Mouse (Mus musculus): ENCODE results near the gene Wdr13. TPM values are rescaled to one million over a fixed set of nuclear protein-coding genes. Genes with fewer than 3 reads are reported as not detected.
"Not testable (repeated sequence)": the region's sequence is repeated elsewhere in the genome, so short reads cannot be mapped to it uniquely, and the experiment has no call there.

Wdr13 gene
- polyA plus RNA-seq, 1 experiment from 2014 or later: 70.5 TPM

- Histone ChIP-seq H3K4me1 (ENCODE audit: control insufficient read depth, insufficient read depth, low read length) (no peaks in the 10 kb centered on the region), H3K36me3 (ENCODE audit: control insufficient read depth, insufficient read depth, low read length) (peaks cover 18% of the 10 kb centered on the region), H3K4me2 (ENCODE audit: low read length) (no peak overlapping the region), H3K27ac (ENCODE audit: low read length) (no peak overlapping the region), H3K4me3 (ENCODE audit: low read depth, low read length) (no peak overlapping the region), H3K9ac (ENCODE audit: low read depth, low read length) (no peak overlapping the region), H3K9me3 (replicated peaks; ENCODE audit: control insufficient read depth, low read length, poor library complexity, severe bottlenecking) (no peaks in the 10 kb centered on the region), H3K27me3 (ENCODE audit: control insufficient read depth, insufficient read depth, low read depth, low read length) (no peaks in the 10 kb centered on the region)
- ATAC-seq: no peak
- WGBS: 85% methylated on average over 6 of the region's 6 CpGs
These were observed 8.7 kb downstream of the Wdr13 start for GRCm38 (mm10) chrX:8123821-8124470.

GRCm38 (mm10) chrX:8117264-8117663 is 15.4 kb downstream of the Wdr13 start:
- Histone ChIP-seq H3K4me1 (ENCODE audit: control insufficient read depth, insufficient read depth, low read length) (no peaks in the 10 kb centered on the region), H3K36me3 (ENCODE audit: control insufficient read depth, insufficient read depth, low read length) (0 out of 2 replicates have a peak, but pooled peaks cover 4% of the 10 kb centered on the region), H3K27ac (ENCODE audit: low read length) (no peak overlapping the region), H3K4me2 (ENCODE audit: low read length) (no peak overlapping the region), H3K27me3 (ENCODE audit: control insufficient read depth, insufficient read depth, low read depth, low read length) (no peaks in the 10 kb centered on the region), H3K9me3 (replicated peaks; ENCODE audit: control insufficient read depth, low read length, poor library complexity, severe bottlenecking) (no peaks in the 10 kb centered on the region), H3K9ac (ENCODE audit: low read depth, low read length) (no peak overlapping the region), H3K4me3 (ENCODE audit: low read depth, low read length) (no peak overlapping the region)
- ATAC-seq: no peak

- H3K4me1 ChIP-seq (ENCODE audit: control insufficient read depth, insufficient read depth, low read length): no peaks in the 10 kb centered on the region
- no peak overlapping the region for H3K9ac ChIP-seq (ENCODE audit: low read depth, low read length)
- no peak overlapping the region for H3K4me3 ChIP-seq (ENCODE audit: low read depth, low read length)
- no peak overlapping the region for H3K27ac ChIP-seq (ENCODE audit: low read length)
- no peak for ATAC-seq
- 0 out of 2 replicates have a peak, but pooled peaks cover 2% of the 10 kb centered on the region for H3K36me3 ChIP-seq (ENCODE audit: control insufficient read depth, insufficient read depth, low read length)
- no peaks in the 10 kb centered on the region for H3K27me3 ChIP-seq (ENCODE audit: control insufficient read depth, insufficient read depth, low read depth, low read length)
- no peaks in the 10 kb centered on the region for H3K9me3 ChIP-seq (replicated peaks; ENCODE audit: control insufficient read depth, low read length, poor library complexity, severe bottlenecking)
- H3K4me2 ChIP-seq (ENCODE audit: low read length): no peak overlapping the region
- WGBS: 85% methylated on average over 4 of the region's 4 CpGs
These were observed 17.4 kb downstream of the Wdr13 start for GRCm38 (mm10) chrX:8115275-8115674.

GRCm38 (mm10) chrX:8105019-8105418 is 27.7 kb downstream of the Wdr13 start:
- Histone ChIP-seq H3K4me2 (ENCODE audit: low read length) (no peak overlapping the region), H3K4me1 (ENCODE audit: control insufficient read depth, insufficient read depth, low read length) (peaks cover under 1% of the 10 kb centered on the region; the same call in 1 of the 2 replicates), H3K9ac (ENCODE audit: low read depth, low read length) (no peak overlapping the region), H3K4me3 (ENCODE audit: low read depth, low read length) (no peak overlapping the region), H3K27ac (ENCODE audit: low read length) (no peak overlapping the region), H3K9me3 (replicated peaks; ENCODE audit: control insufficient read depth, low read length, poor library complexity, severe bottlenecking) (no peaks in the 10 kb centered on the region), H3K27me3 (ENCODE audit: control insufficient read depth, insufficient read depth, low read depth, low read length) (no peaks in the 10 kb centered on the region), H3K36me3 (ENCODE audit: control insufficient read depth, insufficient read depth, low read length) (no peaks in the 10 kb centered on the region)
- 95% methylated on average over 3 of the region's 3 CpGs for WGBS
- no peak for ATAC-seq

- H3K4me2 ChIP-seq (ENCODE audit: low read length): no peak overlapping the region
- H3K27me3 ChIP-seq (ENCODE audit: control insufficient read depth, insufficient read depth, low read depth, low read length): no peaks in the 10 kb centered on the region
- no peak for ATAC-seq
- peaks cover 4% of the 10 kb centered on the region for H3K4me1 ChIP-seq (ENCODE audit: control insufficient read depth, insufficient read depth, low read length)
- no peak overlapping the region for H3K27ac ChIP-seq (ENCODE audit: low read length)
- whole genome bisulfite sequencing: 59% methylated on average over 7 of the region's 7 CpGs
- no peak overlapping the region for H3K9ac ChIP-seq (ENCODE audit: low read depth, low read length)
- H3K36me3 ChIP-seq (ENCODE audit: control insufficient read depth, insufficient read depth, low read length): no peaks in the 10 kb centered on the region
- no peaks in the 10 kb centered on the region for H3K9me3 ChIP-seq (replicated peaks; ENCODE audit: control insufficient read depth, low read length, poor library complexity, severe bottlenecking)
- H3K4me3 ChIP-seq (ENCODE audit: low read depth, low read length): no peak overlapping the region
These were observed 30.5 kb downstream of the Wdr13 start for GRCm38 (mm10) chrX:8102213-8102668.

- Histone ChIP-seq H3K36me3 (ENCODE audit: control insufficient read depth, insufficient read depth, low read length) (no peaks in the 10 kb centered on the region), H3K4me3 (ENCODE audit: low read depth, low read length) (no peak overlapping the region), H3K27me3 (ENCODE audit: control insufficient read depth, insufficient read depth, low read depth, low read length) (no peaks in the 10 kb centered on the region), H3K27ac (ENCODE audit: low read length) (peak overlapping the region; percentile 86), H3K4me1 (ENCODE audit: control insufficient read depth, insufficient read depth, low read length) (peaks cover 4% of the 10 kb centered on the region), H3K9me3 (replicated peaks; ENCODE audit: control insufficient read depth, low read length, poor library complexity, severe bottlenecking) (no peaks in the 10 kb centered on the region), H3K4me2 (ENCODE audit: low read length) (peak overlapping the region; percentile 23; the same call in 1 of the 2 replicates), H3K9ac (ENCODE audit: low read depth, low read length) (no peak overlapping the region)
- 14% methylated on average over 3 of the region's 3 CpGs for WGBS
- peak; percentile 61 for ATAC-seq
These were observed 31.7 kb downstream of the Wdr13 start for GRCm38 (mm10) chrX:8101017-8101416.

- no peak overlapping the region for H3K9ac ChIP-seq (ENCODE audit: low read depth, low read length)
- peaks cover 4% of the 10 kb centered on the region for H3K4me1 ChIP-seq (ENCODE audit: control insufficient read depth, insufficient read depth, low read length)
- H3K4me3 ChIP-seq (ENCODE audit: low read depth, low read length): no peak overlapping the region
- ATAC-seq: no peak
- H3K4me2 ChIP-seq (ENCODE audit: low read length): no peak overlapping the region
- no peaks in the 10 kb centered on the region for H3K27me3 ChIP-seq (ENCODE audit: control insufficient read depth, insufficient read depth, low read depth, low read length)
- no peaks in the 10 kb centered on the region for H3K36me3 ChIP-seq (ENCODE audit: control insufficient read depth, insufficient read depth, low read length)
- WGBS: 67% methylated on average over 4 of the region's 4 CpGs
- no peaks in the 10 kb centered on the region for H3K9me3 ChIP-seq (replicated peaks; ENCODE audit: control insufficient read depth, low read length, poor library complexity, severe bottlenecking)
- no peak overlapping the region; the same call in 1 of the 2 replicates for H3K27ac ChIP-seq (ENCODE audit: low read length)
These were observed 33.3 kb downstream of the Wdr13 start for GRCm38 (mm10) chrX:8099435-8099834.

GRCm38 (mm10) chrX:8096787-8097242 is 35.9 kb downstream of the Wdr13 start:
- WGBS: 19% methylated on average over 19 of the region's 19 CpGs
- peak; percentile 92 for ATAC-seq
- Histone ChIP-seq H3K27me3 (ENCODE audit: control insufficient read depth, insufficient read depth, low read depth, low read length) (no peaks in the 10 kb centered on the region), H3K36me3 (ENCODE audit: control insufficient read depth, insufficient read depth, low read length) (no peaks in the 10 kb centered on the region), H3K4me1 (ENCODE audit: control insufficient read depth, insufficient read depth, low read length) (peaks cover 4% of the 10 kb centered on the region), H3K27ac (ENCODE audit: low read length) (peak overlapping the region; percentile 74), H3K9me3 (replicated peaks; ENCODE audit: control insufficient read depth, low read length, poor library complexity, severe bottlenecking) (no peaks in the 10 kb centered on the region), H3K4me3 (ENCODE audit: low read depth, low read length) (peak overlapping the region; percentile 32), H3K9ac (ENCODE audit: low read depth, low read length) (0 out of 2 replicates have a peak overlapping the region, but pooled peaks have one; percentile 44), H3K4me2 (ENCODE audit: low read length) (peak overlapping the region; percentile 44)

GRCm38 (mm10) chrX:8096068-8096786 is 36.5 kb downstream of the Wdr13 start:
- H3K9ac ChIP-seq (ENCODE audit: low read depth, low read length): not testable (repeated sequence)
- peak overlapping the region; percentile 50; the same call in 1 of the 2 replicates for H3K27ac ChIP-seq (ENCODE audit: low read length)

More at GRCm38 (mm10) chrX:8096068-8096786, 36.5 kb downstream of the Wdr13 start:
- not testable (repeated sequence) for H3K27me3 ChIP-seq (ENCODE audit: control insufficient read depth, insufficient read depth, low read depth, low read length); H3K4me1 ChIP-seq (ENCODE audit: control insufficient read depth, insufficient read depth, low read length); H3K36me3 ChIP-seq (ENCODE audit: control insufficient read depth, insufficient read depth, low read length); H3K9me3 ChIP-seq (replicated peaks; ENCODE audit: control insufficient read depth, low read length, poor library complexity, severe bottlenecking)
- H3K4me3 ChIP-seq (ENCODE audit: low read depth, low read length): peak overlapping the region; percentile 28
- ATAC-seq: peak; percentile 90
- 8% methylated on average over 10 of the region's 48 CpGs for WGBS
- H3K4me2 ChIP-seq (ENCODE audit: low read length): peak overlapping the region; percentile 39

Data from midbrain, embryonic 16.5 days (tissue).